Mouse (Mus musculus): Measurements from ENCODE around the gene Rbm4. TPM values are rescaled to one million over a fixed set of nuclear protein-coding genes. Genes with fewer than 3 reads are reported as not detected.
A peak's percentile ranks its signal among the peaks of the same experiment; 100 is the strongest.
"Not testable (repeated sequence)": the region's sequence is repeated elsewhere in the genome, so short reads cannot be mapped to it uniquely, and the experiment has no call there.

Gene Rbm4
- polyA plus RNA-seq, 1 experiment, result 34.6 TPM

DNA sequence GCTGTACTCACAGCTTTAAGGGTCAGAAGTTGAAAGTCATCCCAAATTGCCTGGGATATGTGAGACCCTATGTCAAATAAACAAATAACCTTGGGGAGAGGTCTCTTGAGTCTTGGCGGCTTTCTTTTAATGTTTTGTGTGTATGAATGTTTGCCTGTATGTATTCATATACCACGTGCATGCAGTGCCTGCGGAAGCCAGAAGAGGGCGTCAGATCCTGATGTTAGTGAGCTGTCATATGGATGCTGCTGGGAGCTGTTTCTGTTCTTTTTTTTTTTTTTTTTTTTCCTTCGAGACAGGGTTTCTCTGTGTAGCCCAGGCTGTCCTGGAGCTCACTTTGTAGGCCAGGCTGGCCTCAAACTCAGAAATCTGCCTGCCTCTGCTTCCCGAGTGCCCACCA lies 19.3 kb upstream of the Rbm4 start:
- Histone ChIP-seq H3K4me1 (ENCODE audit: control insufficient read depth, insufficient read depth, insufficient read length) (peaks cover 8% of the 10 kb centered on the region), H3K36me3 (ENCODE audit: control insufficient read depth, insufficient read depth, low read length) (no peaks in the 10 kb centered on the region), H3K27ac (ENCODE audit: insufficient read depth, low read length) (no peak overlapping the region), H3K4me3 (ENCODE audit: extremely low read depth, insufficient read depth, insufficient read length) (no peak overlapping the region), H3K27me3 (ENCODE audit: control insufficient read depth, insufficient read depth, low read length) (no peaks in the 10 kb centered on the region)
- 92% methylated on average over 6 of the region's 6 CpGs for WGBS
- DNase-seq (ENCODE audit: low read depth in 1 of 2, low spot score in 2 of 2), result peak in 1 of 2 experiments; percentile 11
- TF ChIP-seq POLR2A (IDR thresholded peaks at IDR 0.05; ENCODE audit: low read depth, low read length) (no peak), CTCF (IDR thresholded peaks at IDR 0.05; ENCODE audit: extremely low read depth, insufficient read depth, insufficient read length, insufficient replicate concordance) (no peak)

DNA sequence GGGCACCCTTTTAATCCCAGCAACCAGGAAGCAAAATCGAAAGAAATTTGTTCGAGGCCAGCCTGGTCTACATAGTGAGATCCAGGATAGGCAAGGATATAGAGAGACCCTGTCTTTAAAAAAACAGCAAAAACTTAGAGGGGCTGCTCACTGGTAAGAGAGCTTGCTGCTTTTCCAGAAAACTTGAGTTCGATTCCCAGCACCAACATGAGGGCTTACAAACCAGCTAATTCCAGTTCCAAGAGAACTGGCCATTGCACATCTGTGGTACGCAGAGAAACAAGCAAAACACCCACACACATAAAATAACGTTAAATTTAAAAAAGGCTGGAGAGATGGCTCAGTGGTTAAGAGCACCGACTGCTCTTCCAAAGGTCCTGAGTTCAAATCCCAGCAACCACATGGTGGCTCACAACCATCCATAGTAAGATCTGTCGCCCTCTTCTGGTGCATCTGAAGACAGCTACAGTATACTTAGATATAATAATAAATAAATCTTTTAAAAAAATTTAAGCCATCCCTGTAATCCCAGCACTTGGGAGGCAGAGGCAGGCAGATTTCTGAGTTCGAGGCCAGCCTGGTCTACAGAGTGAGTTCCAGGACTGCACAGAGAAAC lies 18.7 kb upstream of the Rbm4 start:
- H3K36me3 ChIP-seq (ENCODE audit: control insufficient read depth, insufficient read depth, low read length); H3K4me1 ChIP-seq (ENCODE audit: control insufficient read depth, insufficient read depth, insufficient read length); DNase-seq (ENCODE audit: low read depth in 1 of 2, low spot score in 2 of 2); H3K4me3 ChIP-seq (ENCODE audit: extremely low read depth, insufficient read depth, insufficient read length); H3K27ac ChIP-seq (ENCODE audit: insufficient read depth, low read length); H3K27me3 ChIP-seq (ENCODE audit: control insufficient read depth, insufficient read depth, low read length): not testable (repeated sequence)
- 77% methylated on average over 8 of the region's 8 CpGs for WGBS

DNA sequence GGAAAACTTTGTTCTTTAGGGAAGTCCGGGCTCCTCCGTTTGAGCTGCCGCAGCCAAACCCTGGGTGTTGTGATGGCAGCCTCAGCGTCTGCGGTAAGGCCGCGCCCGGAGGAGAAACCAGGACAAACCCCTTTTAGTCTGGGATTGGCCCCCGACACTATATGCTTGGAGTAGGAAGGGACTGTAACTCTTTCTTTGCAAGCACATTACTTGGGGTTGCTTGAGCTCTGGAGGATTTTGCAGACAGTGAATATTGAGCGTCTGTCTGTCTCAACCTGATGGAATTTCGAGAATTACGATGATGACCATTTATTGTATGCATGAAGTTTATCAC lies 18.2 kb upstream of the Rbm4 start:
- no peak for DNase-seq (ENCODE audit: low read depth in 1 of 2, low spot score in 2 of 2)
- TF ChIP-seq POLR2A (IDR thresholded peaks at IDR 0.05; ENCODE audit: low read depth, low read length), result no peak
- no peaks in the 10 kb centered on the region for H3K27me3 ChIP-seq (ENCODE audit: control insufficient read depth, insufficient read depth, low read length)
- peaks cover 8% of the 10 kb centered on the region for H3K4me1 ChIP-seq (ENCODE audit: control insufficient read depth, insufficient read depth, insufficient read length)
- 2% methylated on average over 12 of the region's 12 CpGs for WGBS
- H3K27ac ChIP-seq (ENCODE audit: insufficient read depth, low read length), result peak overlapping the region; percentile 83
- peak overlapping the region; percentile 69 for H3K4me3 ChIP-seq (ENCODE audit: extremely low read depth, insufficient read depth, insufficient read length)
- no peaks in the 10 kb centered on the region for H3K36me3 ChIP-seq (ENCODE audit: control insufficient read depth, insufficient read depth, low read length)

DNA sequence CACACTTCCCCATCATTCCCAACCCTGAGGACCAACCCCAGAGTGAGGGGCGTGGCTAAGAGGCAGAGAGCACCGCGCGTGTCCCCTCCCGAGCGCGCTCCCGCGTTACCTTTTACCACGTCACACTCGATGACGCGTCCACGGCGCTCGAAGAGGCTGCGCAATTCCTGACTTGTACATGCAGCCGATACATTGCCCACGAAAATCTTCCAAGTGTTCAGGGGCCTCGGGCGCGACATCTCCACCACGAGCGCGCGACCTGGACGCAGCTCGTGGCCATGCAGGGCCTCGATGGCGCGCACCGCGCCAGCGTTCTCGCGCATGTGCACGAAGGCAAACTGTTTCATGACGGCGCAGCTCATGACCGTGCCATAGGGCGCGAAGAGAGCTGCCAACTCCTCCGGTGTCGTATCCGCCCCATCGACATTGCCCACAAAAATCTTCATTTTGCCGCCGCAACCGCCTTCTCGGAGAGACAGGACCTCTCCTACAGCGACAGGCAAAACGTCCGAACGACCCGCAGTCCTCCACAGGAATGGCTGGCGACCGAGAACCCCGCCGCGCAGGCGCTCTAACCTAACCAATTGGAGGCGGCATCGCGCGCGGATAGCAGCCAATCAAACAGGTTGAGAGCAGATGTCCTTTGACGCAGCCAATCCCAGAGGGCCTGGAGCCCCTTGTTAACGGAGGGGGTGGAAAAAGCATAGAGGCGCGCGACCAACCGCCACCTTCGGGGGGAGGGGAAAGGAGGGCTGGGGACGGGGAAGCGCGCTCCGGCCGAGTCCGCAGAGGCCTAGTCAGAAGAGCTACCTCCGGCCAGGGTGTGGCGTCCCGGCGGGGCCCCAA lies 17.6 kb upstream of the Rbm4 start, which contains the start of the genes Gm21992 and Rbm14:
Gene Gm21992, minus strand, starts transcription at position 550 of the 846 bp plus-strand sequence.
Gene Rbm14, minus strand, starts transcription at position 572 of the 846 bp plus-strand sequence.
- Histone ChIP-seq H3K36me3 (ENCODE audit: control insufficient read depth, insufficient read depth, low read length) (no peaks in the 10 kb centered on the region), H3K4me1 (ENCODE audit: control insufficient read depth, insufficient read depth, insufficient read length) (peaks cover 8% of the 10 kb centered on the region), H3K4me3 (ENCODE audit: extremely low read depth, insufficient read depth, insufficient read length) (peak within 1 kb of the TSS; percentile 69), H3K27ac (ENCODE audit: insufficient read depth, low read length) (peak within 1 kb of the TSS; percentile 84), H3K27me3 (ENCODE audit: control insufficient read depth, insufficient read depth, low read length) (no peaks in the 10 kb centered on the region)
- WGBS, result under 1% methylated on average over 83 of the region's 83 CpGs
- DNase-seq (ENCODE audit: low read depth in 1 of 2, low spot score in 2 of 2), result peak; percentile 95 to 97
- peak; percentile 91 for TF ChIP-seq POLR2A (IDR thresholded peaks at IDR 0.05; ENCODE audit: low read depth, low read length)
- TF ChIP-seq CTCF (IDR thresholded peaks at IDR 0.05; ENCODE audit: extremely low read depth, insufficient read depth, insufficient read length, insufficient replicate concordance), result no peak

DNA sequence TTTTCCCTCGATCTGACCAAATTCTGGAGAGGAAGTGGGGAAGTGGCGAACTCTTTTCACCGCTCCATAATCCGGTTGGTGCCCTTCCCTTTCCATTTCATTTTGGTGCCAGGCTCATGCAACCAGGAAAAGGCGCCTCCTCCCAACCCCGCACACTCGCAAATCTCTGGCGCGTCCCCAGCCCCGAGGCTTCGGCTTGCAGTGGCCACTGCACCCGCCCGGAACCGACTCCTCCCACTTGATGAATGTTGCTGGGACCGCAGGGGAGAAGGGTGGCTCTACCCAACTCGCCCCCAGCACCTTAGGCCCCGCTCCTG lies 17.0 kb upstream of the Rbm4 start:
- peak overlapping the region; percentile 69 for H3K4me3 ChIP-seq (ENCODE audit: extremely low read depth, insufficient read depth, insufficient read length)
- no peaks in the 10 kb centered on the region for H3K36me3 ChIP-seq (ENCODE audit: control insufficient read depth, insufficient read depth, low read length)
- TF ChIP-seq CTCF (IDR thresholded peaks at IDR 0.05; ENCODE audit: extremely low read depth, insufficient read depth, insufficient read length, insufficient replicate concordance), result no peak
- TF ChIP-seq POLR2A (IDR thresholded peaks at IDR 0.05; ENCODE audit: low read depth, low read length), result no peak
- no peak for DNase-seq (ENCODE audit: low read depth in 1 of 2, low spot score in 2 of 2)
- peak overlapping the region; percentile 84 for H3K27ac ChIP-seq (ENCODE audit: insufficient read depth, low read length)
- 1% methylated on average over 17 of the region's 17 CpGs for WGBS
- H3K4me1 ChIP-seq (ENCODE audit: control insufficient read depth, insufficient read depth, insufficient read length), result peaks cover 8% of the 10 kb centered on the region
- no peaks in the 10 kb centered on the region for H3K27me3 ChIP-seq (ENCODE audit: control insufficient read depth, insufficient read depth, low read length)

DNA sequence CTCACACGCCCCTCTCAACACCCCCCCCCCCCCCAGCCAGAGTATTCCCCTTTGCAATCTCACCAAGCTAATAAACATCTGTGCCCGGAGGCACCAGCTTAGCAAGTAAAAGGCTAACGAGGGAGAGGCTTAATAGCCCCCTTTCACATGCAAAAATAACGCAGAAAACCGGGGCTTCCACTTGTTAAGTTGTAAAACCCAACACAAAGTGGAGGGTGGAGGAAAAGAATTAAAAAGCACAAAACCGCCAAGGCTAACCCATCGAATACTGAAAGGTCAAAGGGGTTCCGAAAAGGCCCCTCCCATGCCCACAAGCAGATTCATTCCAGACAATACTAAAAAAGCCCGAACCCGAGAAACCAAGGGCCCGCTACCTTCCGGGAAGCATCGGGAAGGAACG lies 16.6 kb upstream of the Rbm4 start:
- DNase-seq (ENCODE audit: low read depth in 1 of 2, low spot score in 2 of 2), result no peak
- H3K27ac ChIP-seq (ENCODE audit: insufficient read depth, low read length), result no peak overlapping the region
- no peaks in the 10 kb centered on the region for H3K27me3 ChIP-seq (ENCODE audit: control insufficient read depth, insufficient read depth, low read length)
- under 1% methylated on average over 14 of the region's 14 CpGs for WGBS
- no peak for TF ChIP-seq POLR2A (IDR thresholded peaks at IDR 0.05; ENCODE audit: low read depth, low read length)
- TF ChIP-seq CTCF (IDR thresholded peaks at IDR 0.05; ENCODE audit: extremely low read depth, insufficient read depth, insufficient read length, insufficient replicate concordance), result no peak
- H3K4me1 ChIP-seq (ENCODE audit: control insufficient read depth, insufficient read depth, insufficient read length), result peaks cover 8% of the 10 kb centered on the region
- peak overlapping the region; percentile 69 for H3K4me3 ChIP-seq (ENCODE audit: extremely low read depth, insufficient read depth, insufficient read length)
- H3K36me3 ChIP-seq (ENCODE audit: control insufficient read depth, insufficient read depth, low read length), result no peaks in the 10 kb centered on the region

DNA sequence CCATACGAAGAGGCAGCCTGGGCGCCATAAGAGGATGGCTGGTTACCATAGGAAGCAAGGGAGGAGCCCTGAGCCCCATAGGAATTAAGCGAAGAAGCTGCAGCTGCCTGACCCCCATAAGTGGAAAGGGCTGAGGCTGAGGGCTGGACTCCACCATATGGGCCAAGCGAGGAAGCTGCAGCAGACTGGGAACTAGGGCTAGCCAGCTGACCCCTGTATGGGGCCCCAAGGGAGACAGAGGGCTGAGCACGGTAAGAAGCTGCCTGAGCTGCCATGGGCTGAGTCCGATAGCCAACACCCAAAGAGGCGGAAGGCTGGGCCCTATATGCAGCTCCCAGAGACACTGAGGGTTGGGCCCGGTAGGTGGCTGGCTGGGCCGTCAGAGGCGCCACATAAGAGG lies 9.6 kb upstream of the Rbm4 start:
- H3K36me3 ChIP-seq (ENCODE audit: control insufficient read depth, insufficient read depth, low read length), result peaks cover 31% of the 10 kb centered on the region
- no peak overlapping the region for H3K4me3 ChIP-seq (ENCODE audit: extremely low read depth, insufficient read depth, insufficient read length)
- no peaks in the 10 kb centered on the region; the same call in none of the 2 replicates for H3K4me1 ChIP-seq (ENCODE audit: control insufficient read depth, insufficient read depth, insufficient read length)

More for the DNA sequence above, 9.6 kb upstream of the Rbm4 start:
- no peak for DNase-seq (ENCODE audit: low read depth in 1 of 2, low spot score in 2 of 2)
- WGBS, result 89% methylated on average over 10 of the region's 10 CpGs
- Histone ChIP-seq H3K27me3 (ENCODE audit: control insufficient read depth, insufficient read depth, low read length) (no peaks in the 10 kb centered on the region), H3K27ac (ENCODE audit: insufficient read depth, low read length) (no peak overlapping the region)
- TF ChIP-seq CTCF (IDR thresholded peaks at IDR 0.05; ENCODE audit: extremely low read depth, insufficient read depth, insufficient read length, insufficient replicate concordance) (no peak), POLR2A (IDR thresholded peaks at IDR 0.05; ENCODE audit: low read depth, low read length) (no peak)
